Mouse (Mus musculus): ENCODE measurements around the gene Gm8660.
"Not testable (repeated sequence)": the region's sequence is repeated elsewhere in the genome, so short reads cannot be mapped to it uniquely, and the experiment has no call there.

Gm8660 gene

DNA sequence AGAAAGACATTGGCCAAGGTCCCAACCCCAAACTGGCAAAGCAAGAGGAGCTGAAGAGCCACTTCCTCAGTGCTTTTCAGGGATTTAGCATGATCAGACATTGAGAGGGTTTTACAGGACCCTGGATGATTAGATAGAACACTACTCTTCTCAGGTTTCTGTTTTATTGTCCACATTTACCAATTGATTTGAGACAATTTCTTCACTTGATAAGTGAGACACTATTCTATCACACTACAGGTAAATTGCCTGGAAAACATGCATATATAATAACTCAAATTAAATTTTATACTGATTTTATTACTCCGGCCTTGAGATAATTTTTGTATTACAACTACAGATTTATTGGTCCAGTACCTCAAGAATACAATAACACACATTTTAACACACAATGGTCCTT lies at the start of gene Gm8660:
Gm8660 (minus strand) TSS at position 101 of the 400 bp plus-strand sequence.
- DNase-seq (ENCODE audit: low spot score in 2 of 2): not testable (repeated sequence)

- not testable (repeated sequence) for DNase-seq (ENCODE audit: low spot score in 2 of 2)
These were observed 42.4 kb upstream of the Gm8660 start, which contains the start of gene Vmn1r148 for GRCm38 (mm10) chr7:22413283-22413682. TSS of gene Vmn1r148 (plus strand) at chr7:22413583.

GRCm38 (mm10) chr7:22329617-22330016 lies 41.2 kb downstream of the Gm8660 start, which contains the start of gene Gm4187:
TSS of gene Gm4187 (minus strand) at chr7:22329717.
- not testable (repeated sequence) for DNase-seq (ENCODE audit: low spot score in 2 of 2)

Measured in left cerebral cortex, adult 9 months (tissue).